Mouse (Mus musculus): ENCODE measurements around the gene Cfap97.
"Not testable (repeated sequence)": the region's sequence is repeated elsewhere in the genome, so short reads cannot be mapped to it uniquely, and the experiment has no call there.

The Cfap97 gene

GRCm38 (mm10) chr8:46162953-46163869, 11.6 kb downstream of the Cfap97 start:
- DNase-seq = peak; percentile 98

GRCm38 (mm10) chr8:46163870-46164190, 12.3 kb downstream of the Cfap97 start:
- no peak for DNase-seq

GRCm38 (mm10) chr8:46173651-46174050, 22.1 kb downstream of the Cfap97 start:
- no peak for DNase-seq

GRCm38 (mm10) chr8:46180136-46180535, 28.6 kb downstream of the Cfap97 start:
- DNase-seq = no peak

- peak; percentile 66 for DNase-seq
Measured at GRCm38 (mm10) chr8:46185361-46185760, 33.8 kb downstream of the Cfap97 start.

- DNase-seq = no peak
Measured at GRCm38 (mm10) chr8:46193100-46193499, 41.5 kb downstream of the Cfap97 start.

- no peak for DNase-seq
Measured at GRCm38 (mm10) chr8:46196877-46197276, 45.3 kb downstream of the Cfap97 start.

GRCm38 (mm10) chr8:46197673-46198072, 46.1 kb downstream of the Cfap97 start:
- DNase-seq = no peak

GRCm38 (mm10) chr8:46202350-46202749, 50.8 kb downstream of the Cfap97 start:
- DNase-seq = no peak

- no peak for DNase-seq
Measured at GRCm38 (mm10) chr8:46204301-46204700, 52.7 kb downstream of the Cfap97 start.

GRCm38 (mm10) chr8:46204974-46205640, 53.5 kb downstream of the Cfap97 start:
- DNase-seq = no peak

- no peak for DNase-seq
Measured at GRCm38 (mm10) chr8:46206107-46206506, 54.5 kb downstream of the Cfap97 start.

- DNase-seq = peak; percentile 58
Measured at GRCm38 (mm10) chr8:46208354-46208753, 56.8 kb downstream of the Cfap97 start.

- DNase-seq = peak; percentile 37
Measured at GRCm38 (mm10) chr8:46209057-46209456, 57.5 kb downstream of the Cfap97 start.

- DNase-seq = peak; percentile 96
Measured at GRCm38 (mm10) chr8:46210404-46211315, 59.1 kb downstream of the Cfap97 start, which contains the start of gene Slc25a4. Slc25a4 (minus strand) TSS chr8:46211284.

- peak; percentile 49 for DNase-seq
Measured at GRCm38 (mm10) chr8:46211611-46212071, 60.1 kb downstream of the Cfap97 start.

- peak; percentile 45 for DNase-seq
Measured at GRCm38 (mm10) chr8:46212194-46212593, 60.6 kb downstream of the Cfap97 start.

- no peak for DNase-seq
Measured at GRCm38 (mm10) chr8:46213971-46214480, 62.5 kb downstream of the Cfap97 start.

- peak; percentile 66 for DNase-seq
Measured at GRCm38 (mm10) chr8:46216838-46217237, 65.3 kb downstream of the Cfap97 start.

- no peak for DNase-seq
Measured at GRCm38 (mm10) chr8:46220566-46220965, 69.0 kb downstream of the Cfap97 start.

GRCm38 (mm10) chr8:46225501-46225900, 73.9 kb downstream of the Cfap97 start:
- DNase-seq = no peak

GRCm38 (mm10) chr8:46226622-46227021, 75.1 kb downstream of the Cfap97 start:
- no peak for DNase-seq

GRCm38 (mm10) chr8:46231968-46232367, 80.4 kb downstream of the Cfap97 start:
- not testable (repeated sequence) for DNase-seq

All from cerebellum, adult 8-10 months (tissue).